Mouse (Mus musculus): ENCODE measurements around the gene Spert. TPM values are rescaled to one million over a fixed set of nuclear protein-coding genes. Genes with fewer than 3 reads are reported as not detected.

Spert gene
- total and polyA plus RNA-seq, 3 experiments, result 0.04 TPM; not detected in 2

DNA sequence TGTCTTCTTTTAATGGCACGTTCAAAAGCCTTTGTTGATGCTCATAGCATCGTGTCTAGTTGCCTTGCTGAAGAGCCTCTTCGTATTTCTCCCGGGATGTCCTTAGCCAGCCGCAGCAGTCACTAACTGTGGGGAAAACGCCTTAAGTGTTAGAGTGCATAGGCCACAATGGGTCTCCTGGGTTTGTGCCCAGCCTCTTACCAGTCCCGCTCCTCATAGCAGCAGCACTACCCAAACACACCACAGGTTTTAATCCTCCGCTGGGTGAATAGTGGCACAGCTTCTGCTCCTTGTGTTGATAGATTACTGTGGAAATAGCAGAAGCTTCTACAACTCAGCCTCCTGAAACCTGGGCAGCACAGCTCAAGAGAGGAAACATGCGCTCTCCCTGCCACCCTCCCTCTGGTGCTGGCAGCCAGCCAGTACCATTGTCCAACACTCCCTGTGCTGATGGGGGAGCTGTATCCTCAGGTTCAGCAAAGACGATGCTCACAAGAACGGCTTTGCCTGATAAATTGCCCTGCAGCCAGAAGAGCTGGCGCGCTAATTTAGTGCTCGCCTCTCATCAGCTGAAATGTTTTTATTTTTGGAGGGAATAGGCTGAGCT, 27.3 kb downstream of the Spert start:
- Histone ChIP-seq H3K36me3 (ENCODE audit: control insufficient read depth in 1 of 2, insufficient read depth in 2 of 2, low read length in 2 of 2) (no peaks in the 10 kb centered on the region), H3K4me1 (ENCODE audit: control insufficient read depth in 1 of 2, insufficient read depth in 2 of 2, low read length in 2 of 2) (peaks cover 2 to 4% of the 10 kb centered on the region in 2 experiments; a peak in 3 of 4 replicates), H3K27ac (ENCODE audit: control insufficient read depth, low read depth, low read length) (no peak overlapping the region), H3K27me3 (ENCODE audit: control insufficient read depth in 1 of 2, insufficient read depth in 2 of 2, low read length in 2 of 2) (no peaks in the 10 kb centered on the region; a peak in 2 of 4 replicates), H3K4me3 (ENCODE audit: control insufficient read depth in 1 of 2, insufficient read depth in 1 of 2, low read depth in 2 of 2, low read length in 2 of 2) (no peak overlapping the region), H3K9ac (ENCODE audit: control insufficient read depth, low read depth, low read length, poor library complexity, severe bottlenecking) (no peak overlapping the region), H3K79me2 (ENCODE audit: control insufficient read depth, insufficient read depth, low read length, poor library complexity) (no peaks in the 10 kb centered on the region), H3K9me3 (replicated peaks; ENCODE audit: insufficient read depth, low read length) (no peaks in the 10 kb centered on the region)
- TF ChIP-seq ZNF384 (IDR thresholded peaks at IDR 0.05; ENCODE audit: low read depth, low read length), result no peak
- no peak for TF ChIP-seq ZKSCAN1 (IDR thresholded peaks at IDR 0.05; ENCODE audit: low read depth, low read length)
- TF ChIP-seq EP300 (IDR thresholded peaks at IDR 0.05; ENCODE audit: low read depth in 1 of 2, low read length in 2 of 2), result no peak
- TF ChIP-seq CTCF (IDR thresholded peaks at IDR 0.05 in 2 of 3, conservative IDR thresholded peaks at IDR 0.05 in 1 of 3; ENCODE audit: control insufficient read depth in 1 of 3, insufficient read depth in 1 of 3, low read depth in 2 of 3, low read length in 3 of 3, poor library complexity in 1 of 3, severe bottlenecking in 1 of 3), result no peak
- no peak for TF ChIP-seq ELF1 (IDR thresholded peaks at IDR 0.05; ENCODE audit: low read depth, low read length)
- TF ChIP-seq GABPA (IDR thresholded peaks at IDR 0.05; ENCODE audit: low read depth, low read length), result no peak
- no peak for TF ChIP-seq SMC3 (IDR thresholded peaks at IDR 0.05; ENCODE audit: low read depth, low read length)
- TF ChIP-seq MYB (IDR thresholded peaks at IDR 0.05; ENCODE audit: low read depth, low read length), result no peak
- no peak for TF ChIP-seq SIN3A (IDR thresholded peaks at IDR 0.05; ENCODE audit: low read length)
- no peak for TF ChIP-seq MAX (IDR thresholded peaks at IDR 0.05; ENCODE audit: low read length)
- TF ChIP-seq MEF2A (IDR thresholded peaks at IDR 0.05; ENCODE audit: extremely low read depth, insufficient replicate concordance, low read depth, low read length, poor library complexity, severe bottlenecking), result no peak
- no peak for TF ChIP-seq NRF1 (IDR thresholded peaks at IDR 0.05; ENCODE audit: insufficient read depth, low read depth, low read length, poor library complexity, severe bottlenecking)
- no peak for TF ChIP-seq RCOR1 (IDR thresholded peaks at IDR 0.05; ENCODE audit: low read depth, low read length)
- no peak for TF ChIP-seq JUND (IDR thresholded peaks at IDR 0.05; ENCODE audit: low read depth, low read length)
- DNase-seq (ENCODE audit: low read depth, low spot score), result no peak

DNA sequence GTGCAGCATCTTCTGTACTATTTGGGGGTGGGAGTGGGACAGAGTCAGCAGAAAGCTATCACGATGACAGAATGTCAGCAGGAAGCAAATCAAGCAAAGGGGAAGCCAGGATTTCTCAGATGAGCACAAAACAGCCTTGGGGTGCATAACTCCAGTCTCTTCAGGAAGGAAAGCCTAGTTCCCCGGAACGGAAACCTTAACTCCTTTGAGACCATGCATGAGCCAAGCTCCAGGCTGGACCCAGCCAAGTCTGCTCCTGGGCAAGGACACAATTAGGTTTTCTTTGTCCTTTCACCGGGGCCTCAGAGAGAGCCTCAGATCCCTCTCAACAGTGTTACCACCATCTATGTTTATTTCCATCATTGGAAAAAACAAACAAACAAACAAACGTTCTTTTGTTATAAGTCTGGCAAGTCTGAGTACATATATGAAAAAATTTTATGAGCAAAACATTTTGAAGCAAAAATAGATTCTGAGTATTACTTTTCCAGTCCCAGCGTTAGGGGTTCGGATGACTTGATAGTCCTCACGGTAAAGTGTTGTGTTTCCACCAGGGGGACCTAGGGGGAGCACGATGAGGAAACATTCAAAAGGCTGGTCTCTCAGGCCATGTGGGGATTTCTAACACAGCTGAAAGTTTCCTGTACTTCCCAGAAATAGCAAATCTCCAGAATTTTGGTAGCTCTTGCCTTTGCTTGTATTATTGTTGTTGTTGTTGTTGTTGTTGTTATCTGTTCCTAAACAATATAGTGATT, 31.2 kb downstream of the Spert start:
- TF ChIP-seq CTCF (IDR thresholded peaks at IDR 0.05 in 2 of 3, conservative IDR thresholded peaks at IDR 0.05 in 1 of 3; ENCODE audit: control insufficient read depth in 1 of 3, insufficient read depth in 1 of 3, low read depth in 2 of 3, low read length in 3 of 3, poor library complexity in 1 of 3, severe bottlenecking in 1 of 3), result peak in 1 of 3 experiments; percentile 34; a peak in 2 of 6 replicates
- no peak for TF ChIP-seq POLR2AphosphoS2 (IDR thresholded peaks at IDR 0.05; ENCODE audit: low read length)
- TF ChIP-seq ZNF384 (IDR thresholded peaks at IDR 0.05; ENCODE audit: low read depth, low read length), result no peak
- TF ChIP-seq NRF1 (IDR thresholded peaks at IDR 0.05; ENCODE audit: insufficient read depth, low read depth, low read length, poor library complexity, severe bottlenecking), result no peak
- no peak for TF ChIP-seq ELF1 (IDR thresholded peaks at IDR 0.05; ENCODE audit: low read depth, low read length)
- TF ChIP-seq RAD21 (IDR thresholded peaks at IDR 0.05; ENCODE audit: low read depth, low read length), result no peak; the same call in none of the 2 replicates
- no peak for TF ChIP-seq POLR2A (IDR thresholded peaks at IDR 0.05; ENCODE audit: control insufficient read depth in 1 of 2, insufficient read depth in 1 of 2, low read depth in 1 of 2, low read length in 2 of 2, poor library complexity in 1 of 2)
- no peak for TF ChIP-seq NELFE (IDR thresholded peaks at IDR 0.05; ENCODE audit: low read depth, low read length)
- no peak for TF ChIP-seq MYB (IDR thresholded peaks at IDR 0.05; ENCODE audit: low read depth, low read length)
- TF ChIP-seq SMC3 (IDR thresholded peaks at IDR 0.05; ENCODE audit: low read depth, low read length), result peak; percentile 38
- TF ChIP-seq USF2 (IDR thresholded peaks at IDR 0.05; ENCODE audit: borderline replicate concordance in 1 of 2, insufficient read depth in 1 of 2, low read depth in 1 of 2, low read length in 2 of 2), result no peak
- no peak for TF ChIP-seq MYC (IDR thresholded peaks at IDR 0.05; ENCODE audit: low read depth, low read length)
- no peak for TF ChIP-seq MAZ (IDR thresholded peaks at IDR 0.05; ENCODE audit: low read depth, low read length)
- TF ChIP-seq UBTF (IDR thresholded peaks at IDR 0.05; ENCODE audit: borderline replicate concordance, insufficient read depth, low read depth, low read length), result no peak
- no peak for TF ChIP-seq USF1 (IDR thresholded peaks at IDR 0.05; ENCODE audit: low read depth, low read length)
- TF ChIP-seq EP300 (IDR thresholded peaks at IDR 0.05; ENCODE audit: low read depth in 1 of 2, low read length in 2 of 2), result no peak
- H3K79me2 ChIP-seq (ENCODE audit: control insufficient read depth, insufficient read depth, low read length, poor library complexity), result no peaks in the 10 kb centered on the region
- H3K4me1 ChIP-seq (ENCODE audit: control insufficient read depth in 1 of 2, insufficient read depth in 2 of 2, low read length in 2 of 2), result peaks cover 0 to 2% of the 10 kb centered on the region in 2 experiments; a peak in 1 of 4 replicates
- no peaks in the 10 kb centered on the region for H3K36me3 ChIP-seq (ENCODE audit: control insufficient read depth in 1 of 2, insufficient read depth in 2 of 2, low read length in 2 of 2)
- no peak overlapping the region for H3K9ac ChIP-seq (ENCODE audit: control insufficient read depth, low read depth, low read length, poor library complexity, severe bottlenecking)
- no peaks in the 10 kb centered on the region for H3K9me3 ChIP-seq (replicated peaks; ENCODE audit: insufficient read depth, low read length)
- no peak overlapping the region for H3K4me3 ChIP-seq (ENCODE audit: control insufficient read depth in 1 of 2, insufficient read depth in 1 of 2, low read depth in 2 of 2, low read length in 2 of 2)
- peak; percentile 12 for DNase-seq (ENCODE audit: low read depth, low spot score)
- H3K27me3 ChIP-seq (ENCODE audit: control insufficient read depth in 1 of 2, insufficient read depth in 2 of 2, low read length in 2 of 2), result no peaks in the 10 kb centered on the region; a peak in 2 of 4 replicates
- H3K27ac ChIP-seq (ENCODE audit: control insufficient read depth, low read depth, low read length), result no peak overlapping the region
